Mouse (Mus musculus) ES-E14 (cell line): ENCODE data around the gene Lrba. TPM values are rescaled to one million over a fixed set of nuclear protein-coding genes. Genes with fewer than 3 reads are reported as not detected.

Experiments used
- DNase-seq: peaks from one replicate; pipeline ENCODE4 v3.0.0-alpha.2; 2013; ENCODE audit warnings: low read depth, low spot score
- H3K27ac ChIP-seq: 2 replicates; pipeline ENCODE4 v1.5.1; 2012; ENCODE audit warnings: low read depth, mild to moderate bottlenecking, low read length, moderate library complexity, mixed read lengths; ENCODE audit not compliant: poor library complexity, insufficient read depth, severe bottlenecking
- H3K36me3 ChIP-seq: 2 replicates; pipeline ENCODE4 v1.6.1; 2012; ENCODE audit warnings: mild to moderate bottlenecking, low read length, moderate library complexity, mixed read lengths; ENCODE audit not compliant: control insufficient read depth, poor library complexity, insufficient read depth, severe bottlenecking
- H3K4me1 ChIP-seq, 2 experiments: fragments of 150-350 bp in 1 of 2; sonication (generic) in 1 of 2; 2 replicates each; pipeline ENCODE4 v1.6.1; 2012; ENCODE audit warnings: low read length in 2 of 2, mild to moderate bottlenecking in 1 of 2, mixed read lengths in 1 of 2; ENCODE audit not compliant: control insufficient read depth in 2 of 2, insufficient read depth in 2 of 2, poor library complexity in 1 of 2
- H3K4me3 ChIP-seq, 2 experiments: fragments of 150-350 bp in 1 of 2; sonication (generic) in 1 of 2; 2 replicates each; pipeline ENCODE4 v1.5.1; 2012; ENCODE audit warnings: low read length in 2 of 2, low read depth in 1 of 2, mild to moderate bottlenecking in 1 of 2, mixed read lengths in 1 of 2; ENCODE audit not compliant: insufficient read depth in 1 of 2, poor library complexity in 1 of 2, severe bottlenecking in 1 of 2
- H3K9ac ChIP-seq: 2 replicates; pipeline ENCODE4 v1.6.1; 2012; ENCODE audit warnings: low read depth, mild to moderate bottlenecking, low read length, mixed read lengths; ENCODE audit not compliant: poor library complexity, insufficient read depth, severe bottlenecking
- H3K9me3 ChIP-seq: fragments of 150-350 bp; sonication (generic); 2 replicates; pipeline ENCODE4 v1.6.1; 2012; ENCODE audit warnings: low read depth, mild to moderate bottlenecking, low read length; ENCODE audit not compliant: control insufficient read depth, insufficient read depth
- CHD2 ChIP-seq: IDR thresholded peaks from 2 replicates; pipeline ENCODE4 v1.6.1; 2014; ENCODE audit warnings: mild to moderate bottlenecking, low read depth, low read length, inconsistent platforms
- HCFC1 ChIP-seq: IDR thresholded peaks from 2 replicates; pipeline ENCODE4 v1.6.1; 2012; ENCODE audit warnings: low read length, inconsistent platforms, borderline replicate concordance; ENCODE audit not compliant: insufficient read depth
- MAFK ChIP-seq: IDR thresholded peaks from 2 replicates; pipeline ENCODE4 v1.6.1; 2014; ENCODE audit warnings: mild to moderate bottlenecking, low read depth, low read length, inconsistent platforms; ENCODE audit not compliant: insufficient read depth
- ZC3H11A ChIP-seq: IDR thresholded peaks from 2 replicates; pipeline ENCODE4 v1.6.1; 2012; ENCODE audit warnings: low read depth, mild to moderate bottlenecking, inconsistent platforms, low read length, borderline replicate concordance
- ZNF384 ChIP-seq: IDR thresholded peaks from 2 replicates; pipeline ENCODE4 v1.6.1; 2012; ENCODE audit warnings: low read depth, low read length, inconsistent platforms
- in situ Hi-C, 2 experiments: fragments of 600-800 bp; cut with MboI; formaldehyde crosslinking; loops; one replicate each; pipeline ENCODE4 v1.15.1; 2025; ENCODE audit warnings: low sequenced_read_pairs in 2 of 2, inconsistent platforms in 1 of 2; ENCODE audit not compliant: unreplicated experiment in 2 of 2
- total RNA-seq: library from RNA; depleted of rRNA; stranded (reverse); fragments of 300-350 nt; gene quantifications from 2 replicates; pipeline ENCODE4 v1.2.3, GENCODE M21; 2012

Gene Lrba
- total RNA-seq, 1 experiment, result 14.7 TPM

GRCm38 (mm10) chr3:86558976-86559375, 334.5 kb downstream of the Lrba start:
- no peaks in the 10 kb centered on the region for H3K9me3 ChIP-seq
- H3K4me3 ChIP-seq, result no peak overlapping the region
- TF ChIP-seq ZC3H11A, result no peak
- TF ChIP-seq ZNF384, result no peak
- TF ChIP-seq HCFC1, result no peak
- TF ChIP-seq CHD2, result no peak
- no peak for TF ChIP-seq MAFK
- no peaks in the 10 kb centered on the region for H3K4me1 ChIP-seq
- no peak overlapping the region for H3K27ac ChIP-seq
- no peak overlapping the region for H3K9ac ChIP-seq
- DNase-seq, result no peak
- H3K36me3 ChIP-seq, result no peaks in the 10 kb centered on the region
- in situ Hi-C loops, result no loop called here

- Histone ChIP-seq H3K9ac (no peak overlapping the region), H3K4me3 (no peak overlapping the region), H3K4me1 (no peaks in the 10 kb centered on the region), H3K9me3 (no peaks in the 10 kb centered on the region), H3K36me3 (no peaks in the 10 kb centered on the region), H3K27ac (no peak overlapping the region)
- no peak for TF ChIP-seq HCFC1
- no peak for TF ChIP-seq ZC3H11A
- TF ChIP-seq MAFK, result no peak
- no peak for TF ChIP-seq ZNF384
- no peak for TF ChIP-seq CHD2
- in situ Hi-C loops, result no loop called here
- no peak for DNase-seq
Observed at GRCm38 (mm10) chr3:86559635-86560034, 335.2 kb downstream of the Lrba start.

- H3K4me3 ChIP-seq, result no peak overlapping the region
- H3K4me1 ChIP-seq, result no peaks in the 10 kb centered on the region
- H3K9ac ChIP-seq, result no peak overlapping the region
- H3K9me3 ChIP-seq, result no peaks in the 10 kb centered on the region
- no peak for TF ChIP-seq ZC3H11A
- TF ChIP-seq ZNF384, result no peak
- TF ChIP-seq MAFK, result no peak
- no peak for TF ChIP-seq CHD2
- no peak for TF ChIP-seq HCFC1
- no peaks in the 10 kb centered on the region for H3K36me3 ChIP-seq
- in situ Hi-C loops, result no loop called here
- no peak overlapping the region for H3K27ac ChIP-seq
- no peak for DNase-seq
Observed at GRCm38 (mm10) chr3:86560281-86561022, 336.0 kb downstream of the Lrba start.

- DNase-seq, result no peak
- H3K9ac ChIP-seq, result no peak overlapping the region
- in situ Hi-C loops, result no loop called here
- H3K4me3 ChIP-seq, result no peak overlapping the region
- H3K9me3 ChIP-seq, result no peaks in the 10 kb centered on the region
- TF ChIP-seq MAFK (no peak), HCFC1 (no peak), CHD2 (no peak), ZNF384 (no peak), ZC3H11A (no peak)
- H3K4me1 ChIP-seq, result no peaks in the 10 kb centered on the region
- H3K36me3 ChIP-seq, result no peaks in the 10 kb centered on the region
- no peak overlapping the region for H3K27ac ChIP-seq
Observed at GRCm38 (mm10) chr3:86561023-86561344, 336.5 kb downstream of the Lrba start.

- no peaks in the 10 kb centered on the region for H3K9me3 ChIP-seq
- no peaks in the 10 kb centered on the region for H3K36me3 ChIP-seq
- no peak overlapping the region for H3K27ac ChIP-seq
- no peak for DNase-seq
- no peaks in the 10 kb centered on the region for H3K4me1 ChIP-seq
- no peak overlapping the region for H3K9ac ChIP-seq
- in situ Hi-C loops, result no loop called here
- H3K4me3 ChIP-seq, result no peak overlapping the region
- TF ChIP-seq HCFC1 (no peak), CHD2 (no peak), ZNF384 (no peak), MAFK (no peak), ZC3H11A (no peak)
Observed at GRCm38 (mm10) chr3:86561396-86561795, 336.9 kb downstream of the Lrba start.
